Mouse (Mus musculus): ENCODE results near the gene Slc9a8. TPM values are rescaled to one million over a fixed set of nuclear protein-coding genes. Genes with fewer than 3 reads are reported as not detected.

The Slc9a8 gene
- polyA plus RNA-seq, 1 experiment: 19.0 TPM

DNA sequence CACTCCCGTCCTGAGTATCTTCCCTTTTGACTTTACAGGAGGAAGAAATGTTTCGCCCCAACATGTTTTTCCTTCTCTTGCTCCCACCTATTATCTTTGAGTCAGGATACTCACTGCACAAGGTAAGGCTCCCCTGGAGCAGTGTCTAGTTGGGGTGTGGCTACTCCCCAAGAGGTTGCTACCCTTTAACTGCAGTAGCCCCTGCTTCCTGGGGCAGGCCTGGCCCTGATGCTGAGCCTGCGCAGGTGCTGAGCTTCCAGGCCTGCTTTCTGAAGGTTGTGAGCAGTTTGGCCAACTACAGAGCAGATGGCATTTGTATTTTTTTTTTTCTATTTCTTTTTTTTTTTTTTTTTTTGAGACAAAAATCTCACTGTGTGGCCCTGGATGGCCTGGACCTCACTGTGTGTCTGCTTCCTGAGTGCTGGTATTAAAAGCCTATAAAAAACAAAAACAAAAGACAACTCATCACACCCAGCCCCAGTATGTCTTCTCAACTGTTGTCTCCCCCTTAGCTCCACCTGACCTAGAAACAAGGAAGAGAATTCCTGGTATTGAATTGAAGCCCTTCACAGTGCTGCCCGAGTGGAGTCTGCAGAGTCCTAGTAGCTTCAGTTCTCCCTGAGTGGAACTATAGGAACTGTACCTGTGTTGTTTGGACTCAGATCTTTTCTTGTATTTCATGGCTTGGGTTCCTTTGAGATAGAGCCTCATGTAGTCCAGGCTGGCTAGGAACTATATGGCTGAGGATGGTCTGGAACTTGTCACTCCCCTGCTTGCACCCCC is 22.1 kb downstream of the Slc9a8 start:
- TF ChIP-seq MYOD1 (IDR thresholded peaks at IDR 0.05; ENCODE audit: control insufficient read depth, insufficient read length, low read depth) (no peak), MAX (IDR thresholded peaks at IDR 0.05) (no peak), MYOG (IDR thresholded peaks at IDR 0.05; ENCODE audit: control insufficient read depth, extremely low read depth, insufficient read length) (no peak), USF1 (IDR thresholded peaks at IDR 0.05; ENCODE audit: low read depth) (no peak), FOSL1 (IDR thresholded peaks at IDR 0.05; ENCODE audit: insufficient read depth, low read length, poor library complexity, severe bottlenecking) (no peak), CEBPB (IDR thresholded peaks at IDR 0.05; ENCODE audit: low read depth) (no peak), CTCF (IDR thresholded peaks at IDR 0.05; ENCODE audit: control insufficient read depth, insufficient read depth, insufficient read length) (no peak)
- H3K4me3 ChIP-seq (ENCODE audit: insufficient read depth, poor library complexity, severe bottlenecking): no peak overlapping the region

DNA sequence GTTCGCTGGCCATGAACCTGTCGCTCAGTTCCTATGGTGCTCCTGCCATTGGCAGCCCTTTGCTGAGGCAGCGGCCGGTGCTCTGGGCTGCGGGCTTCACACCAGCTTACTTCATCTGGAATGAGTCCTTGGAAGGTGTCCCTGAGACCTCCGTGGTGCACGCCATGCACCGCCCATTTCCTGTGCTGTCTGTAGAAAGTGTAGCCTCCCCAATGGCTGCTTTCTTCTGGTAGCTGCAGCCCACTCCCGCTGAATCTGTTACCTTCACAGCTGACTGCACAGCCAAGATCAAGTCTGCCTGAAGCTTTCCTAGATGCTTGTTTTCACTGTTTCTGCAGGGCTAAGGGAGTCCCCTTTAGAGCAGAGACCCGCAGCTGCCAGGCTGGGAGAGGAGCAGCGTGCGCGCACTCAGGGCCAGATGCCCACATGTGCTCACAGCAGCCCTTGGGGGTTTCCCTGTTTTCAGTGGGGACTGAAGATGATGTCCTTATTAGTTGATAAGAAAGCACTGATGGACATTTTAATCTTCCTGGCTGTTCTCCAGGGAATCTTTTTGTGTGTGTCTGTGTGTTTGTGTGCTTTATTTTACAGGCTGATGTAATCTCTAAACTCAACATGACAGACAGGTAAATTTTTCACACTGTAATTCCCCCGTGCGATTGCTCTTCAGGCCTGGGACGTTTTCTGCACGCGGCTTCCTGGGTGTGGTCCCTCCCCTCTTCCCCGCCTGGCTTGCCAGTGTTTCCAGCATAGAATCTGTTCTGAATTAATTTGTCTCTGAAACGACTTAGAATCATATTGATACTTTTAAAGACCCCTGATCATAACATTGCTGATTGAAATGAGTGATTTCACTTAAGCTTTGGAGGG is 24.6 kb downstream of the Slc9a8 start:
- no peak overlapping the region for H3K4me3 ChIP-seq (ENCODE audit: insufficient read depth, poor library complexity, severe bottlenecking)
- TF ChIP-seq USF1 (IDR thresholded peaks at IDR 0.05; ENCODE audit: low read depth): no peak
- no peak for TF ChIP-seq CEBPB (IDR thresholded peaks at IDR 0.05; ENCODE audit: low read depth)
- TF ChIP-seq MAX (IDR thresholded peaks at IDR 0.05): no peak
- no peak for TF ChIP-seq MYOD1 (IDR thresholded peaks at IDR 0.05; ENCODE audit: control insufficient read depth, insufficient read length, low read depth)
- TF ChIP-seq CTCF (IDR thresholded peaks at IDR 0.05; ENCODE audit: control insufficient read depth, insufficient read depth, insufficient read length): no peak
- no peak for TF ChIP-seq MYOG (IDR thresholded peaks at IDR 0.05; ENCODE audit: control insufficient read depth, extremely low read depth, insufficient read length)
- no peak for TF ChIP-seq FOSL1 (IDR thresholded peaks at IDR 0.05; ENCODE audit: insufficient read depth, low read length, poor library complexity, severe bottlenecking)
- H3K36me3 ChIP-seq (ENCODE audit: control insufficient read depth, insufficient read depth): peaks cover 61% of the 10 kb centered on the region
- no peaks in the 10 kb centered on the region for H3K79me3 ChIP-seq (ENCODE audit: low read depth)
- H3K79me2 ChIP-seq (ENCODE audit: control insufficient read depth, insufficient read depth): no peaks in the 10 kb centered on the region
- no peak overlapping the region for H3ac ChIP-seq (ENCODE audit: control insufficient read depth, insufficient read length, low read depth)
- H3K27me3 ChIP-seq (ENCODE audit: control insufficient read depth, insufficient read depth, insufficient read length): no peaks in the 10 kb centered on the region

More for the DNA sequence above, 22.1 kb downstream of the Slc9a8 start:
- no peak overlapping the region for H3ac ChIP-seq (ENCODE audit: control insufficient read depth, insufficient read length, low read depth)
- H3K36me3 ChIP-seq (ENCODE audit: control insufficient read depth, insufficient read depth): peaks cover 76% of the 10 kb centered on the region
- H3K27me3 ChIP-seq (ENCODE audit: control insufficient read depth, insufficient read depth, insufficient read length): no peaks in the 10 kb centered on the region
- no peaks in the 10 kb centered on the region for H3K79me2 ChIP-seq (ENCODE audit: control insufficient read depth, insufficient read depth)
- no peaks in the 10 kb centered on the region for H3K79me3 ChIP-seq (ENCODE audit: low read depth)

DNA sequence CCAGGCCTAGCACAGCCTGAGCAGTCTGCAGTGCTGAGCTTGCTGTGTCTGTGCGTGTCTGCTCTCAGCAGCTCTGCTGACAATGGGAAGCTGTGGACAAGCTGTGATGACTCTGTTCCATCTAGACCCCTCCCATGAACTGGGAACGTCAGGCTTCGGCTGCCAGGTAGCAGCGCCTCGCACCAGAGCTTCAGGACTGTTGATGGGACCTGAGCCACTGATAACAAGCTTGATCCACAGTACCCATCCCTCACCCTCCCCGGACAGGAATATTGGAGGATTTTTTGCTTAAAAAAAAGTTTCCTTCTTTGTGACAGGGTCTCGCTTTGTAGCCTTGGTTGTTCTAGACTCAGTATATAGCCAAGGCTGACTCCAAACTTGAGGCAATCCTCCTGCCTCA is 25.7 kb downstream of the Slc9a8 start:
- no peaks in the 10 kb centered on the region for H3K27me3 ChIP-seq (ENCODE audit: control insufficient read depth, insufficient read depth, insufficient read length)
- no peak overlapping the region for H3K4me3 ChIP-seq (ENCODE audit: insufficient read depth, poor library complexity, severe bottlenecking)
- TF ChIP-seq MYOD1 (IDR thresholded peaks at IDR 0.05; ENCODE audit: control insufficient read depth, insufficient read length, low read depth): no peak
- TF ChIP-seq USF1 (IDR thresholded peaks at IDR 0.05; ENCODE audit: low read depth): no peak
- TF ChIP-seq MAX (IDR thresholded peaks at IDR 0.05): no peak
- TF ChIP-seq FOSL1 (IDR thresholded peaks at IDR 0.05; ENCODE audit: insufficient read depth, low read length, poor library complexity, severe bottlenecking): no peak
- TF ChIP-seq MYOG (IDR thresholded peaks at IDR 0.05; ENCODE audit: control insufficient read depth, extremely low read depth, insufficient read length): no peak
- TF ChIP-seq CEBPB (IDR thresholded peaks at IDR 0.05; ENCODE audit: low read depth): no peak
- TF ChIP-seq CTCF (IDR thresholded peaks at IDR 0.05; ENCODE audit: control insufficient read depth, insufficient read depth, insufficient read length): no peak
- H3K36me3 ChIP-seq (ENCODE audit: control insufficient read depth, insufficient read depth): peaks cover 59% of the 10 kb centered on the region
- no peaks in the 10 kb centered on the region for H3K79me3 ChIP-seq (ENCODE audit: low read depth)
- no peaks in the 10 kb centered on the region for H3K79me2 ChIP-seq (ENCODE audit: control insufficient read depth, insufficient read depth)
- H3ac ChIP-seq (ENCODE audit: control insufficient read depth, insufficient read length, low read depth): no peak overlapping the region

DNA sequence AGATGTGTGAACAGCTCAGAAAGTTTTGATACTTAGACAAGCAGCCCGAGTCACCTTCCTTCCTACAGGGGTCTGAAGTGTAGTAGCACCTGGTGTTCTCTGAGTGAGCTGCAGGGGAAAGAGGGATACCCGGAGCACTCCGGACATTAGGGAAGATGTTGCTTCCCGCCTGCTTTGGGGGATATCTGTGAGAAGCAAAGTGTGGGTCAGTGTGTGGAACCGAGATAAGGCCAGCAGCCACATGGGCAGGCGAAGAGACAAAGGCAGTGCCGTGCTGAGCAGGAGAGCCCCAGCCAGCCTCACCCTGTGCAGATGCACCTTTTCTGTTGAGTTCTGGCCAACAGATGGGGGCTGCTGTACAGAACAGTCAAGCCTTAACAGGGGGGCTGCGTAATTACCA is 26.1 kb downstream of the Slc9a8 start:
- Histone ChIP-seq H3K79me3 (ENCODE audit: low read depth) (no peaks in the 10 kb centered on the region), H3K79me2 (ENCODE audit: control insufficient read depth, insufficient read depth) (no peaks in the 10 kb centered on the region), H3K36me3 (ENCODE audit: control insufficient read depth, insufficient read depth) (peaks cover 55% of the 10 kb centered on the region), H3K4me3 (ENCODE audit: insufficient read depth, poor library complexity, severe bottlenecking) (no peak overlapping the region), H3ac (ENCODE audit: control insufficient read depth, insufficient read length, low read depth) (no peak overlapping the region), H3K27me3 (ENCODE audit: control insufficient read depth, insufficient read depth, insufficient read length) (no peaks in the 10 kb centered on the region)
- TF ChIP-seq CTCF (IDR thresholded peaks at IDR 0.05; ENCODE audit: control insufficient read depth, insufficient read depth, insufficient read length): no peak
- no peak for TF ChIP-seq MYOG (IDR thresholded peaks at IDR 0.05; ENCODE audit: control insufficient read depth, extremely low read depth, insufficient read length)
- no peak for TF ChIP-seq MYOD1 (IDR thresholded peaks at IDR 0.05; ENCODE audit: control insufficient read depth, insufficient read length, low read depth)
- TF ChIP-seq USF1 (IDR thresholded peaks at IDR 0.05; ENCODE audit: low read depth): no peak
- no peak for TF ChIP-seq FOSL1 (IDR thresholded peaks at IDR 0.05; ENCODE audit: insufficient read depth, low read length, poor library complexity, severe bottlenecking)
- no peak for TF ChIP-seq CEBPB (IDR thresholded peaks at IDR 0.05; ENCODE audit: low read depth)
- no peak for TF ChIP-seq MAX (IDR thresholded peaks at IDR 0.05)
